Mouse (Mus musculus): ENCODE results near the gene Zbtb20. TPM values are rescaled to one million over a fixed set of nuclear protein-coding genes. Genes with fewer than 3 reads are reported as not detected.
"Not testable (repeated sequence)": the region's sequence is repeated elsewhere in the genome, so short reads cannot be mapped to it uniquely, and the experiment has no call there.

Zbtb20 gene
- polyA plus RNA-seq, 1 experiment: 9.6 TPM

GRCm38 (mm10) chr16:42919992-42920760 is 44.5 kb downstream of the Zbtb20 start:
- Histone ChIP-seq H3K36me3 (ENCODE audit: control insufficient read depth, insufficient read depth, low read length) (no peaks in the 10 kb centered on the region), H3K27ac (ENCODE audit: insufficient read depth, low read depth, low read length) (no peak overlapping the region), H3K4me3 (ENCODE audit: low read depth, low read length) (no peak overlapping the region), H3K27me3 (ENCODE audit: control insufficient read depth, insufficient read depth, low read length) (no peaks in the 10 kb centered on the region), H3K4me1 (ENCODE audit: control insufficient read depth, insufficient read depth, insufficient read length, low read length) (no peaks in the 10 kb centered on the region)
- no peak for TF ChIP-seq CTCF (IDR thresholded peaks at IDR 0.05; ENCODE audit: extremely low read depth, insufficient read length, insufficient replicate concordance, low read depth, low read length)
- 93% methylated on average over 5 of the region's 5 CpGs for WGBS

DNA sequence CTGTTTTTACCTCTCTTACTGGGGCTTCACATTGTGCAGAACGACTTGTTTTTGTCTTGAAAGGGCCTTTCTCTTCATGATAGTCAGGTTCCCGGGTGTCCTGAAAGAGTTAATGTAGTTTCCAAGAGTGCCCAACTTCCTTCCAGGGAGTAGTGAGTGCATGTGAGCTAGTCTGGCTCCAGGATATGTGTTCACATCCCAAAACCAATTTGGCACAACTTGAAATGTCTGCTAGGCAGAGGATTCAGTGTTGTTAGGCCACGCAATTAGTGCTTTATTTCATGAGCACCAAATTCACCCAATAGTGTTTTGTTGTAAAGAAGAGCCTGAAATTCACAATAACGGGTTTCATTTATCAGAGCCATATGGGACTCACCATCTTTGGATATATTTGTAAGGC is 45.8 kb downstream of the Zbtb20 start:
- H3K4me1 ChIP-seq (ENCODE audit: control insufficient read depth, insufficient read depth, insufficient read length, low read length): no peaks in the 10 kb centered on the region
- no peak overlapping the region for H3K27ac ChIP-seq (ENCODE audit: insufficient read depth, low read depth, low read length)
- WGBS: 79% methylated on average over 4 of the region's 4 CpGs
- H3K36me3 ChIP-seq (ENCODE audit: control insufficient read depth, insufficient read depth, low read length): no peaks in the 10 kb centered on the region
- no peak overlapping the region for H3K4me3 ChIP-seq (ENCODE audit: low read depth, low read length)
- no peaks in the 10 kb centered on the region for H3K27me3 ChIP-seq (ENCODE audit: control insufficient read depth, insufficient read depth, low read length)
- TF ChIP-seq CTCF (IDR thresholded peaks at IDR 0.05; ENCODE audit: extremely low read depth, insufficient read length, insufficient replicate concordance, low read depth, low read length) (no peak), POLR2A (IDR thresholded peaks at IDR 0.05; ENCODE audit: low read depth, low read length) (no peak)

DNA sequence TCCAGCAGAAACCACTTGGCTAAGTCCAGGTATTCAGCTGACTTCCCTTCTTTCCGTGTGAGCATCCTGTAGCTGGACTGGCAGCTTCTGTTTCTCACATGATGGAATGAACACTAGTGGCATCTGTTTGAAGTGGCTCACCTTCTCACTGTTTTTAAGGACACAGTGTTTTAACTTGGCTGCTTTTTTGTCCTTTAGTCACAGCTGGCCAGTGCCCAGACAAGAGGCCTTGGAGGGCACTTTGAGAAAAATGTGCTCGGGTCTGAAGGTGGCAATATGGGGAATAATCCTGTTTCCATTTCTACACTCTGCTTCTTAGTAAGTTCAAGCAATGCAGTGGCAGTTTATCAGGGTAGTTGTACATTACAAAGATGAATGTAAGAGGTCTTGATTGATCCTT is 62.5 kb downstream of the Zbtb20 start:
- 65% methylated on average over 2 of the region's 2 CpGs for WGBS
- H3K4me1 ChIP-seq (ENCODE audit: control insufficient read depth, insufficient read depth, insufficient read length, low read length): no peaks in the 10 kb centered on the region
- TF ChIP-seq POLR2A (IDR thresholded peaks at IDR 0.05; ENCODE audit: low read depth, low read length): no peak
- TF ChIP-seq CTCF (IDR thresholded peaks at IDR 0.05; ENCODE audit: extremely low read depth, insufficient read length, insufficient replicate concordance, low read depth, low read length): no peak
- H3K27me3 ChIP-seq (ENCODE audit: control insufficient read depth, insufficient read depth, low read length): no peaks in the 10 kb centered on the region
- no peak overlapping the region for H3K4me3 ChIP-seq (ENCODE audit: low read depth, low read length)
- H3K27ac ChIP-seq (ENCODE audit: insufficient read depth, low read depth, low read length): no peak overlapping the region
- no peaks in the 10 kb centered on the region for H3K36me3 ChIP-seq (ENCODE audit: control insufficient read depth, insufficient read depth, low read length)

DNA sequence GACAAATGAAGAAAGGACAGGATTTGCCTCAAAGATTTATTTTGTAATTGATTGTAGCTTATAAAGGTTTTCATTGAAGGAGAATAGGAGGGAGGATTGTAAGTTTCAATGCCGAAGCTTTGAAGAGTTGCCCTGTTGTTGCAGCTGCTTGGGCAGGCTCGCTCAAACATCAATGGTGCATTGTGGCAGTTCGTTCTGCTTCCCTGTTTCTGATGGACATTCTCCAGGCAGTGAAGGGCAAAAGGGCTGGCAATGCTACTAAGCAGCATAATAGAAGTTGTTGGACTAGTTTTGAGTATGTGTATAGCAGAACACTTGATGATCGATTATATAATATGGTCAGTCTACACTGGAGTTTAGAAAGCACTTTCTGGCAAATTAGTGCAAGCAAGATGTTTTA is 71.3 kb downstream of the Zbtb20 start:
- 27% methylated on average over 4 of the region's 4 CpGs for WGBS
- no peak overlapping the region for H3K4me3 ChIP-seq (ENCODE audit: low read depth, low read length)
- no peaks in the 10 kb centered on the region for H3K4me1 ChIP-seq (ENCODE audit: control insufficient read depth, insufficient read depth, insufficient read length, low read length)
- H3K27ac ChIP-seq (ENCODE audit: insufficient read depth, low read depth, low read length): no peak overlapping the region
- H3K36me3 ChIP-seq (ENCODE audit: control insufficient read depth, insufficient read depth, low read length): no peaks in the 10 kb centered on the region
- H3K27me3 ChIP-seq (ENCODE audit: control insufficient read depth, insufficient read depth, low read length): no peaks in the 10 kb centered on the region
- TF ChIP-seq POLR2A (IDR thresholded peaks at IDR 0.05; ENCODE audit: low read depth, low read length): no peak
- TF ChIP-seq CTCF (IDR thresholded peaks at IDR 0.05; ENCODE audit: extremely low read depth, insufficient read length, insufficient replicate concordance, low read depth, low read length): no peak

DNA sequence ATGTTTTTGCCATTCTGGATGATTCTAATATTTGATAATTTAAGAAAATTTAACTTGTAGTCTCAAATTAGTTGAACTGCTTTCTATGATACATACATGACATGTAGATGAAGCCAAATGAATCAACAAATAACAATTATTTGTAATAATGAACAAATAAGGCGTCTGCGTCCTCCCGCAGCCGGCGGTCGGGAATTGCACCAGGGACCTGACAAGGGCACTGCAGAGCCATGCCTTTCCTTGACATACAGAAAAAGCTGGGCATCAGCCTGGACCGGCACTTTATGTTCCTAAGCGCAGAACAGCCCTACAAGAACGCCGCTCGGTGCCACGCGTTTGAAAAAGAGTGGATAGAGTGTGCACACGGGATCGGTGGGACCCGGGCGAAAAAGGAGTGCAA is 79.7 kb downstream of the Zbtb20 start:
- 97% methylated on average over 17 of the region's 17 CpGs for WGBS

GRCm38 (mm10) chr16:42972872-42973271 is 97.2 kb downstream of the Zbtb20 start:
- no peaks in the 10 kb centered on the region for H3K36me3 ChIP-seq (ENCODE audit: control insufficient read depth, insufficient read depth, low read length)
- H3K27me3 ChIP-seq (ENCODE audit: control insufficient read depth, insufficient read depth, low read length): no peaks in the 10 kb centered on the region
- H3K4me3 ChIP-seq (ENCODE audit: low read depth, low read length): no peak overlapping the region
- TF ChIP-seq POLR2A (IDR thresholded peaks at IDR 0.05; ENCODE audit: low read depth, low read length) (no peak), CTCF (IDR thresholded peaks at IDR 0.05; ENCODE audit: extremely low read depth, insufficient read length, insufficient replicate concordance, low read depth, low read length) (no peak)
- 75% methylated on average over 2 of the region's 2 CpGs for WGBS
- no peaks in the 10 kb centered on the region for H3K4me1 ChIP-seq (ENCODE audit: control insufficient read depth, insufficient read depth, insufficient read length, low read length)
- H3K27ac ChIP-seq (ENCODE audit: insufficient read depth, low read depth, low read length): no peak overlapping the region

More for the DNA sequence above, 79.7 kb downstream of the Zbtb20 start:
- not testable (repeated sequence) for H3K36me3 ChIP-seq (ENCODE audit: control insufficient read depth, insufficient read depth, low read length); H3K4me1 ChIP-seq (ENCODE audit: control insufficient read depth, insufficient read depth, insufficient read length, low read length); H3K27me3 ChIP-seq (ENCODE audit: control insufficient read depth, insufficient read depth, low read length); H3K4me3 ChIP-seq (ENCODE audit: low read depth, low read length); H3K27ac ChIP-seq (ENCODE audit: insufficient read depth, low read depth, low read length)

DNA sequence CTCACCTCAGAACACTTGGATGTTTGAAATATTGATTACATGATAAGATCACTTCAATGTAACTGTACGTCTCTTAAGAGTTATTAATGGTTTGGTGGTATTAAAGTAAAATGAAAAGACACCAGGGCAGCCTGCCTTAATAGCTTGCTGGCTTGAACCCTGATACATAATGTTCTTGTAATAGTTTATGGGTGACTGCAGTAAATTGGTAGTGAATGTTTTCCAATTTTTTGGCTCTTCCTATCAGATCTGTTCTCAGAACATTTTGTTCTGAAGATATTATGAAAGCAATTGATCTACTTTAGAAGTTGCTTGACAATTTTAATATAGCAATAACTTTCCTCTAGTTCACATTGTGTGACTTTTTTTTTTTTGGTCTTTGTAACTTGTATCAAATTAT is 123.2 kb downstream of the Zbtb20 start:
- Histone ChIP-seq H3K27ac (ENCODE audit: insufficient read depth, low read depth, low read length) (no peak overlapping the region), H3K27me3 (ENCODE audit: control insufficient read depth, insufficient read depth, low read length) (no peaks in the 10 kb centered on the region), H3K4me1 (ENCODE audit: control insufficient read depth, insufficient read depth, insufficient read length, low read length) (no peaks in the 10 kb centered on the region), H3K4me3 (ENCODE audit: low read depth, low read length) (no peak overlapping the region), H3K36me3 (ENCODE audit: control insufficient read depth, insufficient read depth, low read length) (no peaks in the 10 kb centered on the region)
- WGBS: 50% methylated on average over 1 of the region's 1 CpGs
- no peak for TF ChIP-seq CTCF (IDR thresholded peaks at IDR 0.05; ENCODE audit: extremely low read depth, insufficient read length, insufficient replicate concordance, low read depth, low read length)
- TF ChIP-seq POLR2A (IDR thresholded peaks at IDR 0.05; ENCODE audit: low read depth, low read length): no peak

Data from small intestine, adult 2 months (tissue).